7 mouse cellular contexts compared by ENCODE assay signal in the genomic region with DNA sequence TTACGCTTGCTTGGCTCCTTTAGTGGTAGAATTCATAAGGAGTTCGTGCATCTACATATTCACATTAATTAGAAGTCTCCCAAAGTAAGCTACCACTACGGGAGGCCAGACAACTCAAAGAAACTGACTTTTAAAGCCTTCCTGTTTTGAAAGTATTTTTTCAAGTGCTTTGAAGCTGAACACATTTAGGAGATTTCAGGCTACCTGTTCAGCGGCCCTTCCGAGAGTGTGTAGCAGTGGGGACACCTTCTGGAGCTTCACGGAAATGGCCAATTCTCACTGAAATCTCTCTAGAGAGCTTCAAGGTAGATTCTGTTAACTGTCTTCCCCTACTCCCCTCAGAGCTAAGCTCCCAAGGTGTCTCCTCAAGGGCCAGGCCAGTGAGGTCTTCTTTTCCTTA.
A peak's percentile ranks its signal among the peaks of the same experiment; 100 is the strongest.
DNase-seq lines count a peak whose midpoint lies in the region; ATAC-seq and TF ChIP-seq lines count a peak whose summit lies in the region.

No protein-coding gene starts in this region.

- no peaks in the 10 kb centered on the region for H3K9me3 ChIP-seq in liver, postnatal 0 days (ENCODE audit: low read length)

- no peak overlapping the region for H3K9ac ChIP-seq in liver, postnatal 0 days (replicated peaks)

- no peaks in the 10 kb centered on the region for H3K27me3 ChIP-seq in liver, postnatal 0 days (ENCODE audit: insufficient read depth, low read length)

- peak; percentile 62 for TF ChIP-seq CTCF in liver, postnatal 0 days (IDR thresholded peaks at IDR 0.05; ENCODE audit: low read depth)
- peak; percentile 88 for TF ChIP-seq CTCF in layer of hippocampus, adult 2 months (conservative IDR thresholded peaks at IDR 0.05)

- no peak overlapping the region for H3K4me3 ChIP-seq in liver, postnatal 0 days (ENCODE audit: low read depth, low read length)
- no peak overlapping the region for H3K4me3 ChIP-seq in layer of hippocampus, adult 2 months

- ATAC-seq in liver, postnatal 0 days, result no peak
- ATAC-seq in megakaryocyte-erythroid progenitor cell, adult 5-6 weeks (replicated peaks; ENCODE audit: low FRiP score, low TSS enrichment, poor library complexity, severe bottlenecking), result no peak

- no peak for TF ChIP-seq EP300 in liver, postnatal 0 days (IDR thresholded peaks at IDR 0.05; ENCODE audit: low read depth)

- no peaks in the 10 kb centered on the region for H3K4me1 ChIP-seq in liver, postnatal 0 days (ENCODE audit: insufficient read depth)

- WGBS in liver, postnatal 0 days (ENCODE audit: insufficient replicate concordance), result 37% methylated on average over 6 of the region's 6 CpGs

- no peak for DNase-seq in liver, postnatal 0 days
- no peak for DNase-seq in liver
- peak; percentile 55 for DNase-seq in adrenal gland, postnatal 10 days
- peak; percentile 48 for DNase-seq in embryo, embryonic 10 days (ENCODE audit: low spot score)
- DNase-seq in layer of hippocampus, adult 2 months (ENCODE audit: low spot score in 2 of 2), result peak; percentile 41 to 60
- DNase-seq in right cerebral cortex, postnatal 25 days, result peak; percentile 38

- no peaks in the 10 kb centered on the region for H3K36me3 ChIP-seq in liver, postnatal 0 days (replicated peaks; ENCODE audit: insufficient read depth, low read length)

- no peak overlapping the region for H3K4me2 ChIP-seq in liver, postnatal 0 days (ENCODE audit: low read depth, low read length)

- no peak overlapping the region for H3K27ac ChIP-seq in liver, postnatal 0 days (ENCODE audit: low read depth)
- no peak overlapping the region for H3K27ac ChIP-seq in layer of hippocampus, adult 2 months

Comparison
In these comparisons a context has a peak if more than half of its experiments do, and no peak if none do; other contexts are left out.
1. DNase-seq: peak in adrenal gland, postnatal 10 days (single experiment), embryo, embryonic 10 days (single experiment), layer of hippocampus, adult 2 months (2 of 2) and right cerebral cortex, postnatal 25 days (single experiment); none in liver, postnatal 0 days (single experiment) and liver (single experiment).